Mouse (Mus musculus): ENCODE results near the gene Ctnnd2. TPM values are rescaled to one million over a fixed set of nuclear protein-coding genes. Genes with fewer than 3 reads are reported as not detected.

Ctnnd2 gene
- polyA plus RNA-seq, 1 experiment from 2014 or later = 61.2 TPM

DNA sequence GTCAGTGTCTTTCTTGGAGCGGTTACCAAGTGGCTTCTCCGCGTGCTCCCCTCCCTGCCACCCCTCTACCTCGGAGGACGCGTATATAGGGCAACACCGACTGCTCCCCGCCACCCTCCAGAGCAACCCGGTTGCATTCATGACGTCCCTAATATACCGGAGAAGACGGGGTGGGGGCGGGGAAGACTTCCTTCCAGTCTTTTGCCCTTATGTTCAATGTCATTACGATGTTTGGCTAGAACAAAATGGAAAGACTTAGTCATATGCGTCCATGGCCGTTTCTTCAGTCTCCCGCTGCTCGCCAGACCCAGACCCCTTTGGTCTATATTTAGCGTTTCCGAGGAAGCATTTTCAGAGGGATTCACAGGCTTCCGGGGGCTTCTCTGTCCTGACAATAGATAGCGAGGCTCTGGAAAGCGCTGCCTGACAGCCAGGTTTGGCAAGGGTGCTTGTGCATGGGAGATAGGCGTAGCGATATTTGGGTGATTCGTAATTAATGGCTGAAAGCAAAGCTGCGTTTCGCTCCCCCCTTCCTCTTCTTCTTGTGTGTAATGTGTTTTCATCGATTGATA, 1.1 kb downstream of the Ctnnd2 start:
- H3K9me3 ChIP-seq (ENCODE audit: control insufficient read depth, low read length) = no peaks in the 10 kb centered on the region
- H3K36me3 ChIP-seq (ENCODE audit: control insufficient read depth, insufficient read depth, low read length) = no peaks in the 10 kb centered on the region
- H3K9ac ChIP-seq (replicated peaks; ENCODE audit: low read length) = peak overlapping the region; percentile 95
- peak; percentile 79 for DNase-seq
- peak overlapping the region; percentile 99 for H3K27ac ChIP-seq (replicated peaks; ENCODE audit: low read depth, low read length)
- 0 out of 2 replicates have a peak, but pooled peaks cover 3% of the 10 kb centered on the region for H3K27me3 ChIP-seq (ENCODE audit: control insufficient read depth, insufficient read depth, low read length)
- H3K4me2 ChIP-seq (ENCODE audit: low read length) = peak overlapping the region; percentile 56
- peaks cover 7% of the 10 kb centered on the region; the same call in 1 of the 2 replicates for H3K4me1 ChIP-seq (ENCODE audit: control insufficient read depth, insufficient read depth, low read length)
- WGBS = under 1% methylated on average over 29 of the region's 29 CpGs
- peak overlapping the region; percentile 82 for H3K4me3 ChIP-seq (replicated peaks; ENCODE audit: low read depth, low read length)
- ATAC-seq (ENCODE audit: low FRiP score, low TSS enrichment) = peak; percentile 73

DNA sequence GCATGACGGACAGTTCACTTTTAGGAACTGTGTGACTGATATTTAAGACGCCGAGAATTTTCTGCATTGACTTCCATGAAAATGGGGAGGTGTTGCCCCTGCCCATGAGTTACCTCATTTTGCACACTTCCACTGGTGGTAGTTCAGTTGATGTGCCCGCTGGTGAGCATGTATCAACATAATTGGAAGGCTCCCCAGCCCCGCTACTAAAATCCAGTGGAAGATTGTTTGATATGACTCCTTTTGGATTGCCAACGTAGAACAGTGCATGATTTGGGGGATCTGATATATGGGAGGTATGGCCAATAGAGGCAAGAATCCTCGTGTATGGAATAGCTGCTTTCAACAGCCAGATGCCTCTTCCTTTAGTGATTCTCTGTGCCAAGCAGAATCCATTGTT, 1.9 kb downstream of the Ctnnd2 start:
- peaks cover 7% of the 10 kb centered on the region; the same call in 1 of the 2 replicates for H3K4me1 ChIP-seq (ENCODE audit: control insufficient read depth, insufficient read depth, low read length)
- no peaks in the 10 kb centered on the region for H3K36me3 ChIP-seq (ENCODE audit: control insufficient read depth, insufficient read depth, low read length)
- peak overlapping the region; percentile 95 for H3K9ac ChIP-seq (replicated peaks; ENCODE audit: low read length)
- WGBS = 25% methylated on average over 7 of the region's 7 CpGs
- H3K27ac ChIP-seq (replicated peaks; ENCODE audit: low read depth, low read length) = peak overlapping the region; percentile 99
- peak overlapping the region; percentile 82 for H3K4me3 ChIP-seq (replicated peaks; ENCODE audit: low read depth, low read length)
- ATAC-seq (ENCODE audit: low FRiP score, low TSS enrichment) = no peak
- 0 out of 2 replicates have a peak, but pooled peaks cover 3% of the 10 kb centered on the region for H3K27me3 ChIP-seq (ENCODE audit: control insufficient read depth, insufficient read depth, low read length)
- H3K4me2 ChIP-seq (ENCODE audit: low read length) = peak overlapping the region; percentile 56
- no peaks in the 10 kb centered on the region for H3K9me3 ChIP-seq (ENCODE audit: control insufficient read depth, low read length)
- peak; percentile 55 for DNase-seq

DNA sequence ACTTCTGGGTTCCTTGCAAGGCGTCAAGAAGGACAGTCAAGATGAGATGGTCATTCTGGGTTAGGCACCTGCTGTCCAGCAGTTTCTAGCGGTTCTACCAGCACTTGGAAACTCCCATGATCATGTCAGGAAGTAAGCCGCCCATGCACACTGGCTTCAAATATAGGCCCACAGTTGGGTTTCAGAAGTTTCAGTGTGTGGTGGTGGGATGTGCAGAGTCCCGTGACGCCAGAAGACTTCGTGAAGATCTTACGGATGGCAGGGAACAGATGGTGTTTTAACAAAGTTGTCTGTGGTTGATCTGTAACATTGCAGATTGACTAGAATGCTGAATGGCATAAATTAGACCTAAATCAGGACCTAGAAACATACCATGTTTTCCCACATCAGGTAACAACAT, 11.6 kb downstream of the Ctnnd2 start:
- peaks cover 4% of the 10 kb centered on the region; the same call in 1 of the 2 replicates for H3K9me3 ChIP-seq (ENCODE audit: control insufficient read depth, low read length)
- DNase-seq (no peak), ATAC-seq (ENCODE audit: low FRiP score, low TSS enrichment) (no peak)
- 95% methylated on average over 7 of the region's 7 CpGs for WGBS
- H3K27me3 ChIP-seq (ENCODE audit: control insufficient read depth, insufficient read depth, low read length) = no peaks in the 10 kb centered on the region
- no peaks in the 10 kb centered on the region; the same call in 1 of the 2 replicates for H3K36me3 ChIP-seq (ENCODE audit: control insufficient read depth, insufficient read depth, low read length)
- no peak overlapping the region for H3K9ac ChIP-seq (replicated peaks; ENCODE audit: low read length)
- H3K4me2 ChIP-seq (ENCODE audit: low read length) = no peak overlapping the region
- no peaks in the 10 kb centered on the region for H3K4me1 ChIP-seq (ENCODE audit: control insufficient read depth, insufficient read depth, low read length)
- H3K27ac ChIP-seq (replicated peaks; ENCODE audit: low read depth, low read length) = no peak overlapping the region
- no peak overlapping the region for H3K4me3 ChIP-seq (replicated peaks; ENCODE audit: low read depth, low read length)

DNA sequence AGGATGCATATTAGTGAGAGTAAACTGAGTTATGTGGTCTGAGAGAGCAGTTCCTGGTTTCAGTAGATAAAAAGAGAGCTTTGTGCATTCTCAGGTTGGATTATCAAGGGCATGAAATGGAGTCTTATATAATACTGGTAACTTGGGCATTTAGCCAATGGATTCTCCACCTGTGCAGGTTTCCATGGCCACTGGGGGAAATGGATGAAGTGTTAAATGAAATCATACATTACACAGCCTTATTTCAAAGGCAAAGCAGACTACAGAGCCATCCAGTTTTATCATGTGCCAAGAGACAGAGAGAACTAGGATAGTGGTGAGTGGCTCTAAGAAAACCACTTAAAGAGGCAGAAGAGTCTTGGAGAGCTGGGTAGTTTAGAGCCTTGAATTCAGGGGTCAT, 18.5 kb downstream of the Ctnnd2 start:
- DNase-seq = no peak
- no peaks in the 10 kb centered on the region for H3K36me3 ChIP-seq (ENCODE audit: control insufficient read depth, insufficient read depth, low read length)
- H3K4me3 ChIP-seq (replicated peaks; ENCODE audit: low read depth, low read length) = no peak overlapping the region
- no peak overlapping the region for H3K27ac ChIP-seq (replicated peaks; ENCODE audit: low read depth, low read length)
- H3K27me3 ChIP-seq (ENCODE audit: control insufficient read depth, insufficient read depth, low read length) = no peaks in the 10 kb centered on the region
- ATAC-seq (ENCODE audit: low FRiP score, low TSS enrichment) = no peak
- no peak overlapping the region for H3K9ac ChIP-seq (replicated peaks; ENCODE audit: low read length)
- H3K9me3 ChIP-seq (ENCODE audit: control insufficient read depth, low read length) = peaks cover 4% of the 10 kb centered on the region; the same call in 1 of the 2 replicates
- no peak overlapping the region for H3K4me2 ChIP-seq (ENCODE audit: low read length)
- H3K4me1 ChIP-seq (ENCODE audit: control insufficient read depth, insufficient read depth, low read length) = peaks cover 5% of the 10 kb centered on the region; the same call in 1 of the 2 replicates

DNA sequence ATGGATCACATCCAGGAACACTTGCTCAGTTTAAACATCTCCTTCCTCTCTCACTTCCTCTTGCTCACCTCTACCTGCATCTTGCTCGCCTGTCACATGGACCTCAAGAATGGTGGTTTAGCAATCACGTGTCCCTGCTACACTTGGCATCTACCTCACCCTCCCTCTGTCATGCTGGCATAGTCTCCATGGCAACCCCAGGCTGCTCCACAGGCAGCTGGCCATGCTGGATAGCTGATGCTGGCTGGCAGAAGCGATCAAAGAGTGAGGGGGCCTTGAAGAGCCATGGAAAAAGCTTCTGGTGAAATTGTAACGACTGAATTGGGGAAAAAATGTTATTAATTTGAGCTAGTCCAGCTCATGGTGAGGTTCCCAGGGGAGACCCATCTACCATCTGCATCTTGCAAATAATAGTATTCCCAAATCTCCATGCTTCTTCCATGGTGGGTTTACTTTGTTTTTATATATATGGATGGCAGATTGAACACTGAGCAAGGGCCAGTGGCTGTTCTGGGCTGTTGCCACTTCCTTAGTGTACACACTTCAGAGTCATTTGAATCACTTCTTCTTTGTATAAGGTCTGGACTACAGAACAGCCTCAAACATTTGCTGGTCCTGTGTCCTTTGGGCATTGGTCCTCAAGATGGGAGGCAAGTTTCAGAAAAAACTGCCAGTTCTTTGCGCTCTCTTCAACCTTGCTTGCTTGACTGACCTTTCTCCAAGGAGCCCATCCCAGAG, 19.7 kb downstream of the Ctnnd2 start:
- H3K27ac ChIP-seq (replicated peaks; ENCODE audit: low read depth, low read length) = no peak overlapping the region
- H3K4me2 ChIP-seq (ENCODE audit: low read length) = no peak overlapping the region
- H3K27me3 ChIP-seq (ENCODE audit: control insufficient read depth, insufficient read depth, low read length) = no peaks in the 10 kb centered on the region
- WGBS = 51% methylated on average over 5 of the region's 5 CpGs
- H3K4me1 ChIP-seq (ENCODE audit: control insufficient read depth, insufficient read depth, low read length) = peaks cover 5% of the 10 kb centered on the region; the same call in 1 of the 2 replicates
- peak; percentile 64; the same call in 1 of the 2 replicates for ATAC-seq (ENCODE audit: low FRiP score, low TSS enrichment)
- H3K4me3 ChIP-seq (replicated peaks; ENCODE audit: low read depth, low read length) = no peak overlapping the region
- no peaks in the 10 kb centered on the region for H3K36me3 ChIP-seq (ENCODE audit: control insufficient read depth, insufficient read depth, low read length)
- no peak overlapping the region for H3K9ac ChIP-seq (replicated peaks; ENCODE audit: low read length)
- DNase-seq = peak; percentile 53
- H3K9me3 ChIP-seq (ENCODE audit: control insufficient read depth, low read length) = peaks cover 3% of the 10 kb centered on the region; the same call in 1 of the 2 replicates

DNA sequence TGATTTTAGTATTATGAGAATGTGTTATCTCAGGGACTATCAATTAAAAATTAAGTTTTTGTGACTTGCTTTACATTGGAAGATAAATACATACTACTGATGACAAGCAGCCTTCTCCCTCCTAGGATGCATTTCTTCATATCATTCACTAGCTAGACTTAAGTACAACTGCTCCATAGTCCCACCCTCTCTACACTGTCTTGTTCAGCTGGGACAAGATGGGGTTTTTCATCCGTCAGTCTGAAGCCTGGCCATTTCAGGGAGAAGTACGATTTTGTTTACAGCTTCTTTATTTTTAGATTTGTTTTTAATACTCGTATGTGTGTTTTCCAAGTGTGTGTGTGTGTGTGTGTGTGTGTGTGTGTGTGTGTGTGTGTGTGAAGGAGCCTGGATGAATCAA, 26.0 kb downstream of the Ctnnd2 start:
- no peaks in the 10 kb centered on the region for H3K9me3 ChIP-seq (ENCODE audit: control insufficient read depth, low read length)
- no peak overlapping the region for H3K9ac ChIP-seq (replicated peaks; ENCODE audit: low read length)
- ATAC-seq (ENCODE audit: low FRiP score, low TSS enrichment) (no peak), DNase-seq (no peak)
- H3K36me3 ChIP-seq (ENCODE audit: control insufficient read depth, insufficient read depth, low read length) = no peaks in the 10 kb centered on the region
- WGBS = 91% methylated on average over 3 of the region's 3 CpGs
- H3K4me1 ChIP-seq (ENCODE audit: control insufficient read depth, insufficient read depth, low read length) = no peaks in the 10 kb centered on the region
- no peak overlapping the region for H3K27ac ChIP-seq (replicated peaks; ENCODE audit: low read depth, low read length)
- no peak overlapping the region for H3K4me2 ChIP-seq (ENCODE audit: low read length)
- H3K4me3 ChIP-seq (replicated peaks; ENCODE audit: low read depth, low read length) = no peak overlapping the region
- H3K27me3 ChIP-seq (ENCODE audit: control insufficient read depth, insufficient read depth, low read length) = no peaks in the 10 kb centered on the region

DNA sequence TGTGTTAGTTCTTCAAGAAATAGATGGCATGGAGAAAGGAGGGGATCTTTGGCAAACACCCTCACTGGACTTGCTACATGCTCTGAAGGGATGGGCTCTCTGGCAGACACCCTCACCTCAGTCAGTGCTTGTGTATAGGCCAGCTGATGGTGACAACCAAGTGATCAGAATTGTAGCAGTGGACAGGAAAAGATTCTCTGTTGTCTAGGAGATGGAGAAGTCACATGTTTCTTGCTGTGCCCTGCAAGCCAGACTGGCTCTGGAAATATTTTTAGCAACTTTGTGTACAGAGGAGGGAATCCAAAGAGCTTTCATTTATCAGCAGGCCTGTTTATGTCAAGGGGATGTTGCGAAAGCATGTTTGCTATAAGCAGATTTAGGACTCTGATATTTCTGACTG, 27.4 kb downstream of the Ctnnd2 start:
- H3K9me3 ChIP-seq (ENCODE audit: control insufficient read depth, low read length) = no peaks in the 10 kb centered on the region
- 82% methylated on average over 1 of the region's 1 CpGs for WGBS
- no peak overlapping the region for H3K4me2 ChIP-seq (ENCODE audit: low read length)
- H3K27me3 ChIP-seq (ENCODE audit: control insufficient read depth, insufficient read depth, low read length) = no peaks in the 10 kb centered on the region
- ATAC-seq (ENCODE audit: low FRiP score, low TSS enrichment) (no peak), DNase-seq (no peak)
- H3K4me1 ChIP-seq (ENCODE audit: control insufficient read depth, insufficient read depth, low read length) = no peaks in the 10 kb centered on the region
- H3K36me3 ChIP-seq (ENCODE audit: control insufficient read depth, insufficient read depth, low read length) = no peaks in the 10 kb centered on the region
- H3K4me3 ChIP-seq (replicated peaks; ENCODE audit: low read depth, low read length) = no peak overlapping the region
- H3K27ac ChIP-seq (replicated peaks; ENCODE audit: low read depth, low read length) = no peak overlapping the region
- no peak overlapping the region for H3K9ac ChIP-seq (replicated peaks; ENCODE audit: low read length)

DNA sequence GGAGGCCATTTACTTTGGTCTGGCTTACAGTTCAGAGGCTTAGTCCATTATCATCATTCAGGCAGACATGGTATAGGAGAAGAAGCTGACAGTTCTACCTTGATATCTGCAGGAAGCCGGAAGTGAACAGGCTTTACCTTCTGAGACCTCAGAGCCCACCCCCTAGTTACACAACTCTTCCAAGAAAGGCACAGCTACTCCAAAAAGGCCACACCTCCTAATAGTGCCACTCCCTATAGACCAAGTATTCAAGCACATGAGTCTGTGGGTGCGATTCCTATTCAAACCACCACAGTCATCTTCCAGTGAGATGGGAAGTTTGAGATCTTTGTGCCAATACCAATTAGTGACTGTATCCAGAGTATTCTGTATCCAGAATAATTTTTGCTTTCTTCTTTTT, 28.8 kb downstream of the Ctnnd2 start:
- no peaks in the 10 kb centered on the region for H3K4me1 ChIP-seq (ENCODE audit: control insufficient read depth, insufficient read depth, low read length)
- 95% methylated on average over 2 of the region's 2 CpGs for WGBS
- H3K36me3 ChIP-seq (ENCODE audit: control insufficient read depth, insufficient read depth, low read length) = no peaks in the 10 kb centered on the region
- H3K27me3 ChIP-seq (ENCODE audit: control insufficient read depth, insufficient read depth, low read length) = no peaks in the 10 kb centered on the region
- no peak overlapping the region for H3K4me3 ChIP-seq (replicated peaks; ENCODE audit: low read depth, low read length)
- no peak overlapping the region for H3K9ac ChIP-seq (replicated peaks; ENCODE audit: low read length)
- H3K9me3 ChIP-seq (ENCODE audit: control insufficient read depth, low read length) = no peaks in the 10 kb centered on the region
- no peak overlapping the region for H3K4me2 ChIP-seq (ENCODE audit: low read length)
- DNase-seq (no peak), ATAC-seq (ENCODE audit: low FRiP score, low TSS enrichment) (no peak)
- no peak overlapping the region for H3K27ac ChIP-seq (replicated peaks; ENCODE audit: low read depth, low read length)

DNA sequence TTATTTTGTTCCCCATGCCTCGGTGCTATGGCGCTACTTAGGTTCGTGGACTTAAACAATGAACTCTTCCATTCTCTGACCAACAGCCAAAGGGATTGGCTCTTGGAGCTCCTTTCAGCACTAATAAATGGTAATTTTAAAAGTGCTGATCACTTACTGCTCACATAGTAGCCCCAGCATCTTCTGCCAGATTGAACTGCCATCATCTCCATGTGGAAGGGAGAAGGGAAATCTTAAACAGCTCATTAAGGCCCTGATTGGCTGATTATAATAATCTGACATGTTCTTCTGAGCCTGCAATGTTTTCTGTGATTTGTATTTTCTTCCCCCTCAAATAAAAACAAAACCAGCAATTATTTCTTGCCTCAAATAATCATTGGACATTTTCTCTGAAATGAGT, 29.2 kb downstream of the Ctnnd2 start:
- no peak overlapping the region for H3K27ac ChIP-seq (replicated peaks; ENCODE audit: low read depth, low read length)
- H3K4me1 ChIP-seq (ENCODE audit: control insufficient read depth, insufficient read depth, low read length) = no peaks in the 10 kb centered on the region
- H3K9me3 ChIP-seq (ENCODE audit: control insufficient read depth, low read length) = no peaks in the 10 kb centered on the region
- H3K9ac ChIP-seq (replicated peaks; ENCODE audit: low read length) = no peak overlapping the region
- H3K4me3 ChIP-seq (replicated peaks; ENCODE audit: low read depth, low read length) = no peak overlapping the region
- WGBS = 95% methylated on average over 3 of the region's 3 CpGs
- no peaks in the 10 kb centered on the region for H3K27me3 ChIP-seq (ENCODE audit: control insufficient read depth, insufficient read depth, low read length)
- DNase-seq = no peak
- no peaks in the 10 kb centered on the region for H3K36me3 ChIP-seq (ENCODE audit: control insufficient read depth, insufficient read depth, low read length)
- H3K4me2 ChIP-seq (ENCODE audit: low read length) = no peak overlapping the region
- no peak for ATAC-seq (ENCODE audit: low FRiP score, low TSS enrichment)
